Comparison of ENCODE assay signal across 8 mouse cellular contexts in genomic region chr16:44672422-44672819, GRCm38 (mm10). TPM values are rescaled to one million over a fixed set of nuclear protein-coding genes. Genes with fewer than 3 reads are reported as not detected.
DNase-seq lines count a peak whose midpoint lies in the region; ATAC-seq and TF ChIP-seq lines count a peak whose summit lies in the region.

No protein-coding gene starts in this region.

- DNase-seq in heart, adult 11 months, result peak; percentile 55
- no peak for DNase-seq in heart, postnatal 10 days
- DNase-seq in thymus, postnatal 25 days, result peak; percentile 7
- DNase-seq in thymus, postnatal 36 days, result no peak
- no peak for DNase-seq in liver, embryonic 14.5 days (ENCODE audit: low read depth in 3 of 3, low spot score in 3 of 3)
- no peak for DNase-seq in adrenal gland, postnatal 14 days
- no peak for DNase-seq in layer of hippocampus, adult 9-11 months
- no peak for DNase-seq in layer of hippocampus, adult 18-20 months (ENCODE audit: low spot score in 2 of 2)

- peak overlapping the region; percentile 28 for H3K4me2 ChIP-seq in liver, embryonic 14.5 days (ENCODE audit: low read depth)

- TF ChIP-seq CTCF in liver, embryonic 14.5 days (IDR thresholded peaks at IDR 0.05; ENCODE audit: low read depth), result no peak

- no peaks in the 10 kb centered on the region for H3K27me3 ChIP-seq in liver, embryonic 14.5 days (ENCODE audit: control insufficient read depth, insufficient read depth, low read length)

- no peak overlapping the region for H3K4me3 ChIP-seq in liver, embryonic 14.5 days (ENCODE audit: insufficient read depth in 1 of 2, low read depth in 2 of 2, low read length in 2 of 2)

- intact Hi-C loops in heart, postnatal 10 days (cut with DNase I), result no loop called here

- H3K27ac ChIP-seq in liver, embryonic 14.5 days, result no peak overlapping the region

- WGBS in liver, embryonic 14.5 days (ENCODE audit: insufficient replicate concordance), result 8% methylated on average over 14 of the region's 14 CpGs

- TF ChIP-seq EP300 in liver, embryonic 14.5 days (IDR thresholded peaks at IDR 0.05; ENCODE audit: low read depth), result no peak

- no peaks in the 10 kb centered on the region; a peak in 1 of 4 replicates for H3K4me1 ChIP-seq in liver, embryonic 14.5 days (replicated peaks; ENCODE audit: control insufficient read depth in 2 of 2, insufficient read depth in 2 of 2, low read length in 1 of 2)

- no peak for ATAC-seq in liver, embryonic 14.5 days (ENCODE audit: insufficient read depth)

- H3K9ac ChIP-seq in liver, embryonic 14.5 days (replicated peaks), result no peak overlapping the region

- H3K36me3 ChIP-seq in liver, embryonic 14.5 days (replicated peaks; ENCODE audit: control insufficient read depth, insufficient read depth, low read depth), result no peaks in the 10 kb centered on the region

- no peaks in the 10 kb centered on the region for H3K9me3 ChIP-seq in liver, embryonic 14.5 days (ENCODE audit: control insufficient read depth, low read length)

RNA-seq across cellular contexts. Expression of gene Nepro, which starts 51.7 kb away (rescaled TPM):
- 1 to 10 TPM; 5.4 to 5.9 TPM for total RNA-seq in heart, postnatal 10 days (2021)
- polyA plus RNA-seq in liver, embryonic 14.5 days (2012; rRNA removed), result 2.2 and 3.9 TPM in 2 replicates
- 2.4 and 2.8 TPM in 2 replicates for polyA plus RNA-seq in liver, embryonic 14.5 days (2014; fragmentation: Nextera tagmentation; extraction: Ambion mirVana)
- 9.2 and 10.8 TPM in 2 replicates for total RNA-seq in adrenal gland, postnatal 14 days (2021)
- 1 to 10 TPM; 5.5 to 5.8 TPM for total RNA-seq in layer of hippocampus, adult 18-20 months (2021)

Comparison
In these comparisons a context has a peak if more than half of its experiments do, and no peak if none do; other contexts are left out.
1. DNase-seq: peak in heart, adult 11 months (single experiment) and thymus, postnatal 25 days (single experiment); none in heart, postnatal 10 days (0 of 2), thymus, postnatal 36 days (0 of 2), liver, embryonic 14.5 days (0 of 3), adrenal gland, postnatal 14 days (single experiment), layer of hippocampus, adult 9-11 months (single experiment) and layer of hippocampus, adult 18-20 months (0 of 2).